Mouse (Mus musculus) CH12.LX (cell line): ENCODE measurements around the gene Zdhhc21.

Experiments
- BHLHE40 ChIP-seq: IDR thresholded peaks from 2 replicates; pipeline ENCODE4 v1.6.1; 2011; ENCODE audit warnings: mild to moderate bottlenecking, low read depth, low read length, improper control_type of control experiment
- CTCF ChIP-seq, 2 experiments: IDR thresholded peaks in 1 of 2; conservative IDR thresholded peaks in 1 of 2; 2 replicates each; pipeline ENCODE4 v1.5.1; 2011 to 2012; ENCODE audit warnings: low read depth in 2 of 2, low read length in 2 of 2, improper control_type of control experiment in 1 of 2, inconsistent platforms in 1 of 2, mild to moderate bottlenecking in 1 of 2, moderate library complexity in 1 of 2
- MEF2A ChIP-seq: IDR thresholded peaks from 2 replicates; pipeline ENCODE4 v1.6.1; 2014; ENCODE audit warnings: low read depth, mild to moderate bottlenecking, inconsistent platforms, low read length, improper control_type of control experiment, borderline replicate concordance
- NRF1 ChIP-seq: IDR thresholded peaks from 2 replicates; pipeline ENCODE4 v1.6.1; 2014; ENCODE audit warnings: low read depth, mild to moderate bottlenecking, inconsistent platforms, low read length, improper control_type of control experiment, moderate library complexity
- PAX5 ChIP-seq: IDR thresholded peaks from 2 replicates; pipeline ENCODE4 v1.6.1; 2012; ENCODE audit warnings: low read length, inconsistent platforms, mixed read lengths
- RAD21 ChIP-seq: IDR thresholded peaks from 2 replicates; pipeline ENCODE4 v1.6.1; 2011; ENCODE audit warnings: low read depth, mild to moderate bottlenecking, low read length, improper control_type of control experiment, moderate library complexity
- RCOR1 ChIP-seq: conservative IDR thresholded peaks from 2 replicates; pipeline ENCODE4 v1.6.1; 2012; ENCODE audit warnings: low read depth, mild to moderate bottlenecking, inconsistent platforms, low read length, improper control_type of control experiment
- TBP ChIP-seq: conservative IDR thresholded peaks from 2 replicates; pipeline ENCODE4 v1.6.1; 2011; ENCODE audit warnings: low read depth, low read length, improper control_type of control experiment
- TCF12 ChIP-seq: IDR thresholded peaks from 2 replicates; pipeline ENCODE4 v1.6.1; 2014; ENCODE audit warnings: low read depth, mild to moderate bottlenecking, inconsistent platforms, low read length, improper control_type of control experiment
- UBTF ChIP-seq: IDR thresholded peaks from 2 replicates; pipeline ENCODE4 v1.6.1; 2012; ENCODE audit warnings: low read depth, mild to moderate bottlenecking, inconsistent platforms, low read length, improper control_type of control experiment, moderate library complexity
- USF1 ChIP-seq: IDR thresholded peaks from 2 replicates; pipeline ENCODE4 v1.6.1; 2014; ENCODE audit warnings: low read depth, mild to moderate bottlenecking, inconsistent platforms, low read length, improper control_type of control experiment
- ZMIZ1 ChIP-seq: IDR thresholded peaks from 2 replicates; pipeline ENCODE4 v1.6.1; 2012; ENCODE audit warnings: low read depth, mild to moderate bottlenecking, inconsistent platforms, low read length, improper control_type of control experiment
- ZNF384 ChIP-seq: IDR thresholded peaks from 2 replicates; pipeline ENCODE4 v1.6.1; 2012; ENCODE audit warnings: low read depth, low read length, improper control_type of control experiment, inconsistent platforms

DNA sequence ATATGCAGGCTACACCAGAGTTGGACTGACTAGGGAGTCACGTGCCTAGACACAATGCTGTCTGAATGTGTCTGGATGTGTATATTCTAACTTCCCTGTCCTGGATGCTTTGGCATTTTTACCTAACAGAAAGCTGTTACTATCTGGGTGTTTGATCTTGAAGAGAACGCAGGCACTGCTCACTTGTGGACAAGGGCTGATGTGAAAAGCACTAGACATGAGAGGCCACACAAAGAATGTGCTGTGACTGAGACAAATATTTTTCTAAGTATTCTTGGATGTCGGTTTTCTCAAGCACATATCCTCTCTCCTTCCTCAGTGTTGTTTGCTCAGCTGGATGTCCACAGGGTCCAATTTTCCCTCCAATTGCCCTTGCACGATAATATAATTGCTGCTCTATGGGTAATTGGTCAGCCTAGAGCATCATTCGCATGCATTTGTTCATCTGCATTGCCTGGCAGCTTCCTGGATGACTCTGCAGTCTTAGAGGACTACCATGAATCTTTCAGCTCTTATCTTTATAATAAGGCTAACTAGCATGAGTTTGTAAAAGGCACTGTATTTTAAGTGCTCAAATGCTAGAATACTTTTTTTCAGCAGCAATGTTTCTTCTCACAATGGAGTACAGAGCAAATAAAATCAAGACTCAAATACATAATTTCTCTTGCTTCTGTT, 66.7 kb downstream of the Zdhhc21 start:
- TF ChIP-seq ZNF384: no peak
- TF ChIP-seq RAD21: no peak
- no peak for TF ChIP-seq TBP
- no peak for TF ChIP-seq CTCF (conservative IDR thresholded peaks at IDR 0.05 in 1 of 2, IDR thresholded peaks at IDR 0.05 in 1 of 2; ENCODE audit: low read depth in 2 of 2, low read length in 2 of 2)
- TF ChIP-seq ZMIZ1: no peak
- TF ChIP-seq NRF1: no peak
- no peak for TF ChIP-seq UBTF
- no peak for TF ChIP-seq TCF12
- no peak for TF ChIP-seq PAX5
- TF ChIP-seq USF1: no peak
- TF ChIP-seq MEF2A: no peak
- no peak for TF ChIP-seq RCOR1
- TF ChIP-seq BHLHE40: no peak
